Mouse (Mus musculus): ENCODE results near the gene Gm17467. TPM values are rescaled to one million over a fixed set of nuclear protein-coding genes. Genes with fewer than 3 reads are reported as not detected.

Gene Gm17467
- not detected in 2 replicates for polyA plus RNA-seq (2012; rRNA removed)

GRCm38 (mm10) chrX:123704691-123705090 is at the start of gene Gm17467:
Gene Gm17467, minus strand, starts transcription at chrX:123704791.

Other genes starting within 250 kb of the Gm17467 start
- not detected in 2 replicates for gene Cldn34c2, start 123.1 kb downstream of the Gm17467 start, polyA plus RNA-seq (2012; rRNA removed)
- not detected in 2 replicates for gene Cldn34c3, start 88.9 kb upstream of the Gm17467 start, polyA plus RNA-seq (2012; rRNA removed)

All from central nervous system, embryonic 18 days (tissue).